Mouse (Mus musculus): ENCODE results near the gene Cdc34.
"Not testable (repeated sequence)": the region's sequence is repeated elsewhere in the genome, so short reads cannot be mapped to it uniquely, and the experiment has no call there.

Gene Cdc34

GRCm38 (mm10) chr10:79696129-79696651, 14.2 kb downstream of the Cdc34 start:
- peak in 1 of 2 experiments; percentile 53 for DNase-seq

GRCm38 (mm10) chr10:79697916-79698315, 15.9 kb downstream of the Cdc34 start:
- no peak for DNase-seq

GRCm38 (mm10) chr10:79698459-79698858, 16.5 kb downstream of the Cdc34 start:
- DNase-seq: no peak

GRCm38 (mm10) chr10:79700676-79701075, 18.7 kb downstream of the Cdc34 start:
- DNase-seq: peak in 1 of 2 experiments; percentile 49

- DNase-seq: peak in 1 of 2 experiments; percentile 43
Observed at GRCm38 (mm10) chr10:79701443-79702129, 19.6 kb downstream of the Cdc34 start.

GRCm38 (mm10) chr10:79702970-79703369, 21.0 kb downstream of the Cdc34 start:
- DNase-seq: not testable (repeated sequence)

GRCm38 (mm10) chr10:79703541-79703940, 21.5 kb downstream of the Cdc34 start:
- no peak for DNase-seq

- peak; percentile 99 to 100 for DNase-seq
Observed at GRCm38 (mm10) chr10:79704065-79704969, 22.3 kb downstream of the Cdc34 start, which contains the start of gene Bsg. Bsg (plus strand) TSS chr10:79704491.

- no peak for DNase-seq
Observed at GRCm38 (mm10) chr10:79704970-79705360, 23.0 kb downstream of the Cdc34 start.

- DNase-seq: no peak
Observed at GRCm38 (mm10) chr10:79705951-79706350, 24.0 kb downstream of the Cdc34 start.

- DNase-seq: no peak
Observed at GRCm38 (mm10) chr10:79706406-79707094, 24.6 kb downstream of the Cdc34 start.

GRCm38 (mm10) chr10:79707162-79707561, 25.2 kb downstream of the Cdc34 start:
- DNase-seq: no peak

GRCm38 (mm10) chr10:79707759-79708158, 25.8 kb downstream of the Cdc34 start:
- no peak for DNase-seq

GRCm38 (mm10) chr10:79708668-79709067, 26.7 kb downstream of the Cdc34 start:
- DNase-seq: no peak

- DNase-seq: no peak
Observed at GRCm38 (mm10) chr10:79709307-79709706, 27.3 kb downstream of the Cdc34 start.

- DNase-seq: no peak
Observed at GRCm38 (mm10) chr10:79712029-79712428, 30.0 kb downstream of the Cdc34 start.

GRCm38 (mm10) chr10:79712499-79713126, 30.6 kb downstream of the Cdc34 start:
- DNase-seq: peak; percentile 91

- DNase-seq: no peak
Observed at GRCm38 (mm10) chr10:79713163-79713562, 31.2 kb downstream of the Cdc34 start.

- no peak for DNase-seq
Observed at GRCm38 (mm10) chr10:79714996-79715395, 33.0 kb downstream of the Cdc34 start.

- no peak for DNase-seq
Observed at GRCm38 (mm10) chr10:79716254-79716987, 34.4 kb downstream of the Cdc34 start, which contains the start of gene Hcn2. Hcn2 (plus strand) TSS chr10:79716634.

- DNase-seq: peak in 1 of 2 experiments; percentile 53
Observed at GRCm38 (mm10) chr10:79716988-79717355, 35.0 kb downstream of the Cdc34 start.

Data from kidney, postnatal 4 days (tissue).